Comparison of ENCODE assay signal across 9 mouse cellular contexts in genomic region chr2:163853461-163853901, GRCm38 (mm10). TPM values are rescaled to one million over a fixed set of nuclear protein-coding genes. Genes with fewer than 3 reads are reported as not detected.
DNase-seq lines count a peak whose midpoint lies in the region; ATAC-seq and TF ChIP-seq lines count a peak whose summit lies in the region.
"Had no signal": no experiment of that assay in that cellular context is flagged by ENCODE, and none has a peak within 500 bp of the region (broad histone marks: within the 10 kb centered on the region; RNA-seq: fewer than 3 reads in every experiment).

TSS of gene Kcnk15 (plus strand) at chr2:163853651.

- no peak within 1 kb of the TSS for H3K4me3 ChIP-seq in left cerebral cortex, adult 2 months
- peak within 1 kb of the TSS; percentile 37 for H3K4me3 ChIP-seq in embryonic facial prominence, embryonic 10.5 days
- peak within 1 kb of the TSS; percentile 14 for H3K4me3 ChIP-seq in hindbrain, embryonic 11.5 days (ENCODE audit: low read depth, low read length)
- peak within 1 kb of the TSS; percentile 31 for H3K4me3 ChIP-seq in midbrain, embryonic 16.5 days (ENCODE audit: low read depth, low read length)

- H3K4me1 ChIP-seq in embryonic facial prominence, embryonic 10.5 days = peaks cover 9% of the 10 kb centered on the region
- 0 out of 2 replicates have a peak, but pooled peaks cover 2% of the 10 kb centered on the region for H3K4me1 ChIP-seq in hindbrain, embryonic 11.5 days (replicated peaks; ENCODE audit: control insufficient read depth, insufficient read depth, low read length)
- H3K4me1 ChIP-seq in midbrain, embryonic 16.5 days (ENCODE audit: control insufficient read depth, insufficient read depth, low read length) = peaks cover 3% of the 10 kb centered on the region; the same call in 1 of the 2 replicates

- TF ChIP-seq CTCF in left cerebral cortex, adult 2 months (IDR thresholded peaks at IDR 0.05) = peak; percentile 22

- no peak within 1 kb of the TSS for H3K9ac ChIP-seq in hindbrain, embryonic 11.5 days (ENCODE audit: low read depth, low read length)
- no peak within 1 kb of the TSS for H3K9ac ChIP-seq in midbrain, embryonic 16.5 days (ENCODE audit: low read depth, low read length)

- intact Hi-C loops in left cerebral cortex, adult 2 months (cut with DNase I) = no loop called here

- H3K27me3 ChIP-seq in embryonic facial prominence, embryonic 10.5 days (replicated peaks; ENCODE audit: low read depth, poor library complexity, severe bottlenecking) = peaks cover 93% of the 10 kb centered on the region
- peaks cover 53% of the 10 kb centered on the region for H3K27me3 ChIP-seq in hindbrain, embryonic 11.5 days (ENCODE audit: control insufficient read depth, insufficient read depth, low read length)
- H3K27me3 ChIP-seq in midbrain, embryonic 16.5 days (ENCODE audit: control insufficient read depth, insufficient read depth, low read depth, low read length) = peaks cover 83% of the 10 kb centered on the region

- H3K27ac ChIP-seq in left cerebral cortex, adult 2 months = no peak within 1 kb of the TSS
- no peak within 1 kb of the TSS for H3K27ac ChIP-seq in embryonic facial prominence, embryonic 10.5 days (replicated peaks)
- H3K27ac ChIP-seq in hindbrain, embryonic 11.5 days (ENCODE audit: low read depth, low read length) = no peak within 1 kb of the TSS
- H3K27ac ChIP-seq in midbrain, embryonic 16.5 days (ENCODE audit: low read length) = no peak within 1 kb of the TSS
- H3K27ac ChIP-seq: macrophage had no signal

- H3K36me3 ChIP-seq in embryonic facial prominence, embryonic 10.5 days (replicated peaks) = no peaks in the 10 kb centered on the region
- no peaks in the 10 kb centered on the region for H3K36me3 ChIP-seq in hindbrain, embryonic 11.5 days (ENCODE audit: control insufficient read depth, insufficient read depth, low read length)
- H3K36me3 ChIP-seq in midbrain, embryonic 16.5 days (ENCODE audit: control insufficient read depth, insufficient read depth, low read length) = no peaks in the 10 kb centered on the region

- no peaks in the 10 kb centered on the region for H3K9me3 ChIP-seq in embryonic facial prominence, embryonic 10.5 days
- no peaks in the 10 kb centered on the region for H3K9me3 ChIP-seq in hindbrain, embryonic 11.5 days (ENCODE audit: control insufficient read depth, low read length)
- no peaks in the 10 kb centered on the region for H3K9me3 ChIP-seq in midbrain, embryonic 16.5 days (replicated peaks; ENCODE audit: control insufficient read depth, low read length, poor library complexity, severe bottlenecking)

- 3% methylated on average over 38 of the region's 38 CpGs for WGBS in embryonic facial prominence, embryonic 10.5 days
- WGBS in hindbrain, embryonic 11.5 days = 3% methylated on average over 37 of the region's 38 CpGs
- 1% methylated on average over 34 of the region's 38 CpGs for WGBS in midbrain, embryonic 16.5 days

- no peak for DNase-seq in left cerebral cortex, adult 2 months (ENCODE audit: extremely low spot score in 1 of 2, low spot score in 2 of 2)
- no peak for DNase-seq in left cerebral cortex, adult 9 months (ENCODE audit: low spot score in 2 of 2)
- DNase-seq in embryonic facial prominence, embryonic 10.5 days (ENCODE audit: low spot score) = peak; percentile 42
- DNase-seq in hindbrain, embryonic 11.5 days (ENCODE audit: low spot score) = peak; percentile 58
- no peak for DNase-seq in spleen, postnatal 10 days (ENCODE audit: low spot score in 2 of 2)
- no peak for DNase-seq in spleen, postnatal 36 days (ENCODE audit: low spot score in 2 of 2)

- H3K4me2 ChIP-seq in hindbrain, embryonic 11.5 days (replicated peaks; ENCODE audit: low read depth, low read length) = 0 out of 2 replicates have a peak within 1 kb of the TSS, but pooled peaks have one; percentile 14
- peak within 1 kb of the TSS; percentile 44 for H3K4me2 ChIP-seq in midbrain, embryonic 16.5 days (ENCODE audit: low read length)

- no peak for ATAC-seq in hindbrain, embryonic 11.5 days (ENCODE audit: low FRiP score)
- peak; percentile 39; the same call in 1 of the 2 replicates for ATAC-seq in midbrain, embryonic 16.5 days
- no peak for ATAC-seq in frontal cortex, adult (ENCODE audit: low TSS enrichment)

RNA-seq across cellular contexts. Expression of gene Kcnk15, which starts in this region (rescaled TPM):
- total RNA-seq in left cerebral cortex, adult 2 months (2021) = under 1 TPM in 1 of 2 experiments, not detected in 1; 0.28 TPM
- polyA plus RNA-seq in embryonic facial prominence, embryonic 10.5 days (2016; fragmentation: Nextera tagmentation; extraction: Ambion mirVana) = not detected in 2 replicates
- not detected in 2 replicates for polyA plus RNA-seq in hindbrain, embryonic 11.5 days (2014; fragmentation: Nextera tagmentation; extraction: Ambion mirVana)
- polyA plus RNA-seq in midbrain, embryonic 16.5 days (2015; fragmentation: Nextera tagmentation; extraction: Ambion mirVana) = 0.17 and 0.33 TPM in 2 replicates
- polyA plus RNA-seq: macrophage had no signal

Comparison
In these comparisons a context has a peak if more than half of its experiments do, and no peak if none do; other contexts are left out.
1. Peak in DNase-seq and H3K4me3 ChIP-seq in embryonic facial prominence, embryonic 10.5 days; RNA of the gene not detected or under 1 TPM.
2. Peak in DNase-seq, H3K4me3 ChIP-seq and H3K4me2 ChIP-seq in hindbrain, embryonic 11.5 days; RNA of the gene not detected or under 1 TPM.
3. Peak in ATAC-seq, H3K4me3 ChIP-seq and H3K4me2 ChIP-seq in midbrain, embryonic 16.5 days; RNA of the gene not detected or under 1 TPM.